Mouse (Mus musculus) limb, embryonic 11.5 days (tissue): ENCODE results near the gene Stk16. TPM values are rescaled to one million over a fixed set of nuclear protein-coding genes. Genes with fewer than 3 reads are reported as not detected.
"Not testable (repeated sequence)": the region's sequence is repeated elsewhere in the genome, so short reads cannot be mapped to it uniquely, and the experiment has no call there.

ENCODE experiments used
- ATAC-seq: fragments of 200-750 bp; cut with Nextera tagmentation; 2 replicates; pipeline ENCODE4 v1.8.0; 2017; ENCODE audit warnings: low read depth; ENCODE audit not compliant: insufficient number of reproducible peaks, low FRiP score, low TSS enrichment
- DNase-seq: peaks from one replicate; pipeline ENCODE4 v3.0.0-alpha.2; 2015; ENCODE audit warnings: low spot score
- H3K27ac ChIP-seq: fragments of 300-500 bp; sonication (generic); replicated peaks from 2 replicates; pipeline ENCODE4 v1.5.1; 2014; ENCODE audit warnings: low read depth, mild to moderate bottlenecking, low read length
- H3K27me3 ChIP-seq: fragments of 300-500 bp; sonication (generic); 2 replicates; pipeline ENCODE4 v1.6.1; 2014; ENCODE audit warnings: mild to moderate bottlenecking, low read length, mixed read lengths; ENCODE audit not compliant: control insufficient read depth, insufficient read depth
- H3K36me3 ChIP-seq: fragments of 300-500 bp; sonication (generic); 2 replicates; pipeline ENCODE4 v1.6.1; 2014; ENCODE audit warnings: mild to moderate bottlenecking, low read length, moderate library complexity, mixed read lengths; ENCODE audit not compliant: control insufficient read depth, insufficient read depth
- H3K4me1 ChIP-seq: fragments of 300-500 bp; sonication (generic); 2 replicates; pipeline ENCODE4 v1.6.1; 2014; ENCODE audit warnings: low read length, mixed read lengths; ENCODE audit not compliant: control insufficient read depth, insufficient read depth
- H3K4me2 ChIP-seq: fragments of 300-500 bp; sonication (generic); 2 replicates; pipeline ENCODE4 v1.6.1; 2014; ENCODE audit warnings: low read depth, mild to moderate bottlenecking, moderate library complexity; ENCODE audit not compliant: severe bottlenecking
- H3K4me3 ChIP-seq: fragments of 300-500 bp; sonication (generic); 2 replicates; pipeline ENCODE4 v1.5.1; 2014; ENCODE audit warnings: low read depth, low read length
- H3K9ac ChIP-seq: fragments of 300-500 bp; sonication (generic); 2 replicates; pipeline ENCODE4 v1.6.1; 2014; ENCODE audit warnings: mild to moderate bottlenecking, low read length
- H3K9me3 ChIP-seq: fragments of 300-500 bp; sonication (generic); 2 replicates; pipeline ENCODE4 v1.6.1; 2016; ENCODE audit warnings: low read length; ENCODE audit not compliant: control insufficient read depth
- WGBS: fragments of 180-500 bp; shearing (Covaris S2); extraction: QIAGEN DNeasy Blood & Tissue Kit; methylation state at CpG from one replicate; pipeline ENCODE4 v1.1.7; 2014; 5-methylcytosine and 5-hydroxymethylcytosine counted together
- polyA plus RNA-seq: library from polyadenylated mRNA; unstranded; fragments of >200 nt; fragmentation: Nextera tagmentation; extraction: Ambion mirVana; gene quantifications from 2 replicates; pipeline ENCODE4 v1.2.1, GENCODE M21; 2014

Gene Stk16
- polyA plus RNA-seq, 1 experiment from 2014 or later = 132 TPM

DNA sequence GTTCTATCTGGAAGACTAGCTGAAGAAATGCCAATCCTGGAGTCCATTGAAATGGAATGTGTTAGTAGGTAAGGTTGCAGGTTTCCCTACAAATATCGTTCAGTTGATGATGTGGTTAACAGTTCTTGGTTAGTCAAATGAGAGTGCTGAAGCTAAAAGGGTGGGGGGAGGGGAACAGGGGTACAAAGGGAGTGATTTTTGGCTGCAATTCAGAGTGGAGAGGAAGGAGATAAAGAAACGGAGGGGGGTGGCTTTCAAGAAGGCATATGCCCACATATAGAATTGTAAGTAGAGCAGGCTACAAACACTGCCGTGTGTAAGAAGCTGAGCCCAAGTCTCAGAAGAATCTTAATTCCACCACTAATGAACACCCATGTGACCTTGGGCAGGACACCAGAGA lies 14.8 kb downstream of the Stk16 start:
- WGBS = 79% methylated on average over 3 of the region's 3 CpGs
- Histone ChIP-seq H3K4me3 (no peak overlapping the region), H3K9me3 (no peaks in the 10 kb centered on the region), H3K36me3 (no peaks in the 10 kb centered on the region), H3K27ac (no peak overlapping the region), H3K4me1 (no peaks in the 10 kb centered on the region), H3K27me3 (peaks cover 7% of the 10 kb centered on the region), H3K9ac (no peak overlapping the region), H3K4me2 (no peak overlapping the region)
- ATAC-seq = no peak
- DNase-seq = no peak

DNA sequence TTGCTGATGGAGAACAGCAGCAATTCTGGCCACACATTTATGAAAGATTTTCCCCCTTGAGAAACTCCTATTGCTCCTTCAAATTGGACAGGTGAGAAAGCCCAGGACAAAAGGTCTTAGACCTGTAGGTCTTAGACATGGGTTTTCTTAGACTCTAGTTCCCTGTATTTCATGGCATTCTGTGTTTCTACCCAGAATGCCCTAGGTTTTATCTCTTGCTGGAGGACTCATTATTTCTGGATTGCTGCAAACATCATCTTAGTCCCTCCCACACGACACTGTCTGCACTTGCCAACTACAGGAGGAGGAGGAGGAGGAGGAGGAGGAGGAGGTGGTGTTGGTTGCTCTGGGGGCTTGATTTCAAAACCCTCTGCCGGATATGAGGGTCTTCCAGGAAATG lies 15.5 kb downstream of the Stk16 start:
- Histone ChIP-seq H3K9me3 (no peaks in the 10 kb centered on the region), H3K4me1 (no peaks in the 10 kb centered on the region), H3K27me3 (no peaks in the 10 kb centered on the region), H3K4me3 (no peak overlapping the region), H3K27ac (no peak overlapping the region), H3K4me2 (no peak overlapping the region), H3K9ac (no peak overlapping the region), H3K36me3 (no peaks in the 10 kb centered on the region)
- WGBS = 67% methylated on average over 2 of the region's 2 CpGs
- ATAC-seq (no peak), DNase-seq (no peak)

DNA sequence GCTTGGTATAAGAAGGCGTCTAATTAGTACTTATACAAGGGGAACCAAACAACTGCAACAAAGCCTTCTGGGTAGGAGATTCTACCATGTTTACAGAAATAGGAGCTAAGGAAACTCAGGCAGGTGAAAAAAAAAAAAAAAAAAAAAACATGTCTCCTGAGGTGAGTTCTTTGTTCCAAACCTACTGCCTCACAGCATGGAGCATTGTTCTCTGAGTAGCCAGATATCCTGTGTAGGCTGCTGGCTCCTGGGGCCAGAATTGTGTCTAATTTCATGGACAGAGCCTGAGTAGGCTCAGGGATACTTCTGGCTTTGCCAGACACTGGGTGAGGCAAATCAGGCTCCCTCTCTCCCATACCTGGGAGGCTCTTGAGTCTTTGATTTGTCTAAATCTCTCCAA lies 17.0 kb downstream of the Stk16 start:
- Histone ChIP-seq H3K27me3 (no peaks in the 10 kb centered on the region), H3K9ac (no peak overlapping the region), H3K4me1 (no peaks in the 10 kb centered on the region), H3K27ac (no peak overlapping the region), H3K36me3 (no peaks in the 10 kb centered on the region), H3K9me3 (no peaks in the 10 kb centered on the region), H3K4me2 (no peak overlapping the region), H3K4me3 (no peak overlapping the region)
- DNase-seq = no peak
- ATAC-seq = no peak
- 81% methylated on average over 1 of the region's 1 CpGs for WGBS

DNA sequence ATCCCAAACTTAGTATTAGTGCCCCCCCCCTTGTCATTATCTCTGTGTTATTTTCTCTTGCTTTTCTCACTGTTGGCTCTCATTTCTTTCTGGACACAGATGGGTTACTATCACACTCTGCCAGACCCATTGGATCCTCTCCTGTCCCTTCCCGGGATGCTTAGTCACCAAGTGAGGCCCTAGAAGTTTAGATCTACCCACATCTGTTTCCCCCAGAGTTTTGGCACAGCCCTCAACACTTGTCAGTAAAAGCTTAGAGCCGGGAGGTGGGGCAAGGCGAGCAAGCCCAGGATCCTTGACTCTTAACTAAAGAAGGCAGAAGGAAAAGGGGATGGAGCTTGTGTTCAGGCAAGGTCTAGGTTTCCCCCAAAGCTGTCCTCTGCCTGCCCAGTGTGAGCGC lies 18.5 kb downstream of the Stk16 start:
- Histone ChIP-seq H3K9ac (no peak overlapping the region), H3K9me3 (no peaks in the 10 kb centered on the region), H3K36me3 (no peaks in the 10 kb centered on the region), H3K27ac (no peak overlapping the region), H3K4me2 (no peak overlapping the region), H3K4me1 (no peaks in the 10 kb centered on the region), H3K4me3 (no peak overlapping the region), H3K27me3 (no peaks in the 10 kb centered on the region)
- 70% methylated on average over 4 of the region's 4 CpGs for WGBS
- DNase-seq (no peak), ATAC-seq (no peak)

DNA sequence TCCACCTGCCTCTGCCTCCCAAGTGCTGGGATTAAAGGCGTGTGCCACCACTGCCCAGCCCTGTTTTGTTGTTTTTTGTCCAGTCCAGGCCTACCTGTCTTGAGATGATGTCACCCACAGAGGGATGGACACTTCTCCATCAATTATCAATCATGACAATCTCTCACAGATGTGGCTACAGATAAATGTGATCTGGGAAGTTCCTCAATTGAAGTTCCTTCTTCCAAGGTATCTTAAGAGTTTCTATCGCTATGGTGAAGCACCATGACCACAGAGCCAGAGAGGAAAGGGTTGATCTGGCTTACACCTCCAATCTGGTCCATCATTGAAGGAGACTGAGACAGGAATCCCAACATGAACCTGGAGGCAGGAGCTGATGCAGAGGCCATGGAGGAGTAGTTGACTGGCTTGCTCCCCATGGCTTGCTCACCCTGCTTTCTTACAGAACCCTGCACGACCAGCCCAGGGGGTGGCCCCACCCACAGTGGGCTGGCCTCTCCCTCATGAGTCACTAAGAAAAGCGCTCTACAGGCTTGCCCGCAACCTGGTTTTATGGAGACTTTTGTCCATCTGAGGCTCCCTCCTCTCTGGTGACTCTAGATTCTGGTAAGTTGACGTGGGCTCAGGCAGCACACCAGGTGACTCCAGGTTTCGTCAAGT lies 19.8 kb downstream of the Stk16 start:
- Histone ChIP-seq H3K4me2 (no peak overlapping the region), H3K9me3 (no peaks in the 10 kb centered on the region), H3K36me3 (no peaks in the 10 kb centered on the region), H3K4me1 (no peaks in the 10 kb centered on the region), H3K27ac (no peak overlapping the region), H3K4me3 (no peak overlapping the region), H3K9ac (no peak overlapping the region), H3K27me3 (no peaks in the 10 kb centered on the region)
- no peak for DNase-seq
- WGBS = 75% methylated on average over 7 of the region's 7 CpGs
- ATAC-seq = no peak

DNA sequence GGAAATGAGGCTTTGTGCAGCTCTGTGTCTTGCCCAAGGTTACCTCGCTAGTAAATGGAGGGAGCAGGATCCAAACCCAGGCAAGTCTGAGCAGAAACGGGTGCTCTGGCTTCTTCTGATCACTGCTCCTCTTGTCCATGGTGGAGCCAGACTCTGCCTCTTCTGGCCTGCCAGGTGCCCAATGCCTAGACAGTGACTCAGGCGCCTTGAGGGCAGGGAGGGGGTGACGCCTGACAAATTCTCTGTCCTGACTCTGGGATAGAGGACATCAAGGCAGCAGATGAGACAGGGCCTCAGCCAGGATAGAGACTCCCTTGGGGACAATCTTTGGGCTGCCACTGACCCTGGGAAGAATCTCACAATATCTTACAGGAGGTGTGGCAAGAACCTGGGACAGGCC lies 20.6 kb downstream of the Stk16 start:
- Histone ChIP-seq H3K4me2 (no peak overlapping the region), H3K4me3 (no peak overlapping the region), H3K27ac (no peak overlapping the region), H3K27me3 (no peaks in the 10 kb centered on the region), H3K36me3 (no peaks in the 10 kb centered on the region), H3K9me3 (no peaks in the 10 kb centered on the region), H3K9ac (no peak overlapping the region), H3K4me1 (no peaks in the 10 kb centered on the region)
- ATAC-seq = no peak
- DNase-seq = no peak
- 68% methylated on average over 4 of the region's 4 CpGs for WGBS

DNA sequence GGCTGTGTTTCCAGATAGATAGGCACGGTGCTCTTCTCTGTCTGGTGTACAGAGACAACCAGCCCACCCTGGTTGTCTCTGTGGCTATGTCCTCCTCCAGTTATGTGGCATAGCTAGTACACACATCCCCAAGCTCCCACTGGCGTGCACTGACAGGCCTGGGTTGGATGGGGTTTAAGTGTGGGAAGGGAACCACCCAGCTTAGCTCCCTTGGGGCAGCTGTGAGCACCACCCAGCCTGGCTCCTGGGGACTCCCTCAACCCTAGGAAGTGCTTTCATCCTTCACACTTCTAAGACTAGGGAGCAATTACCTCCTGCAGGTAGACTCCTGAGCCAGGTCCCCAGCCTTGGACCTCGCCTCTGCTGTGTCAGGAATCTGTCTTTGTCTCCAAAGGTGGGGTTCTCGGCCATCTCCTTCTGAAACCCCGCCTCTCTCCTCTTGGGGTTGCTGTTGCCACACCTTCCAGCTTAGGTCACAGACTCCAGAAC lies 21.1 kb downstream of the Stk16 start, which contains the start of gene A630095N17Rik:
TSS of gene A630095N17Rik (minus strand) at position 439 of the 489 bp plus-strand sequence.
- 78% methylated on average over 5 of the region's 5 CpGs for WGBS
- no peak for ATAC-seq

DNA sequence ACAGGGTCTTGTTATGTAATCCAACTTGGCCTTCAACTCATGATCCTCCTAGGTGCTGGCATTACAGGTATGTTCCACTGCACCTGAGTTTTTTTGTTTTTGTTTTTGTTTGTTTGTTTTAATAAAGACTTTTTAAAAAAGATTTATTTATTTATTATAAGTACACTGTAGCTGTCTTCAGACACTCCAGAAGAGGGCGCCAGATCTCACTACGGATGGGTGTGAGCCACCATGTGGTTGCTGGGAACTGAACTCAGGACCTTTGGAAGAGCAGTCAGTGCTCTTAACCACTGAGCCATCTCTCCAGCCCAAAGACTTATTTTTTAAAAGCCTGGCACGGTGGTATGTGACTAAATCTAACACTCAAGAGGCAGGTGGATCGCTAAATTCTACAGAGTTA lies 21.9 kb downstream of the Stk16 start:
- WGBS = 66% methylated on average over 4 of the region's 4 CpGs
- not testable (repeated sequence) for H3K4me2 ChIP-seq, H3K9ac ChIP-seq, H3K9me3 ChIP-seq, H3K27ac ChIP-seq, H3K36me3 ChIP-seq, H3K27me3 ChIP-seq, H3K4me3 ChIP-seq, DNase-seq, H3K4me1 ChIP-seq, ATAC-seq

More for the DNA sequence above, 21.1 kb downstream of the Stk16 start, which contains the start of gene A630095N17Rik:
- no peaks in the 10 kb centered on the region; the same call in 1 of the 2 replicates for H3K4me1 ChIP-seq
- H3K27me3 ChIP-seq = no peaks in the 10 kb centered on the region
- no peaks in the 10 kb centered on the region for H3K36me3 ChIP-seq
- H3K4me2 ChIP-seq = no peak within 1 kb of the TSS
- H3K27ac ChIP-seq = no peak within 1 kb of the TSS
- no peaks in the 10 kb centered on the region for H3K9me3 ChIP-seq
- DNase-seq = no peak
- no peak within 1 kb of the TSS for H3K4me3 ChIP-seq
- H3K9ac ChIP-seq = no peak within 1 kb of the TSS

DNA sequence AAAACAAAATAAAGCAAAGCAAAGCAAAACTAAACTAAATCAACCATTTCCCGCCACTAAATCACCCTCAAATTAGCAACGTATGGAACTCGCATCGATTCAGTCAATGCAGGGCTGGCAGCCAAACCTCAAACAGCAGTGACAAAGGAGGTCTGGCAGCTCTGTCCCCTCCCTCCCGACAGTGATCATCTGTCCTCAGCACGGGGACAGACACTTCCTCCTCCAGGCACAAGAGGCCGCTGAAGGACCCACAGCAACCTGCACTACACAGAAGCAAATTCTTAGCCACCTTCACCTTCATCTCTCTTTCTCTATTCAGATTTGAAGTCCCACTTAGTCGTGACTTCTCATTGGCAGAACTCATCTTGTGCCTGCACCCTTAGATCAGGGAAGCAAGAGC lies 24.0 kb downstream of the Stk16 start:
- Histone ChIP-seq H3K9ac (no peak overlapping the region), H3K9me3 (no peaks in the 10 kb centered on the region), H3K27ac (no peak overlapping the region), H3K4me2 (peak overlapping the region; percentile 4; the same call in 1 of the 2 replicates), H3K27me3 (no peaks in the 10 kb centered on the region), H3K4me1 (peaks cover 6% of the 10 kb centered on the region; the same call in 1 of the 2 replicates), H3K4me3 (no peak overlapping the region), H3K36me3 (no peaks in the 10 kb centered on the region)
- DNase-seq = peak; percentile 55
- no peak for ATAC-seq
- WGBS = 2% methylated on average over 8 of the region's 8 CpGs
